Mouse (Mus musculus) G1E (cell line): ENCODE results near the gene Stk38.

Experiments
- CTCF ChIP-seq: IDR thresholded peaks from 2 replicates; pipeline ENCODE4 v1.5.1; 2012; ENCODE audit warnings: low read depth, low read length, inconsistent platforms, mixed read lengths
- TAL1 ChIP-seq: conservative IDR thresholded peaks from 2 replicates; pipeline ENCODE4 v1.6.1; 2012; ENCODE audit warnings: low read depth, low read length, inconsistent platforms, mixed read lengths

GRCm38 (mm10) chr17:29039351-29039750 lies 31.6 kb upstream of the Stk38 start:
- TF ChIP-seq CTCF: no peak
- TF ChIP-seq TAL1: no peak
